Mouse (Mus musculus): ENCODE data around the gene Adgra1. TPM values are rescaled to one million over a fixed set of nuclear protein-coding genes. Genes with fewer than 3 reads are reported as not detected.

The Adgra1 gene
- polyA plus RNA-seq, 1 experiment = not detected

DNA sequence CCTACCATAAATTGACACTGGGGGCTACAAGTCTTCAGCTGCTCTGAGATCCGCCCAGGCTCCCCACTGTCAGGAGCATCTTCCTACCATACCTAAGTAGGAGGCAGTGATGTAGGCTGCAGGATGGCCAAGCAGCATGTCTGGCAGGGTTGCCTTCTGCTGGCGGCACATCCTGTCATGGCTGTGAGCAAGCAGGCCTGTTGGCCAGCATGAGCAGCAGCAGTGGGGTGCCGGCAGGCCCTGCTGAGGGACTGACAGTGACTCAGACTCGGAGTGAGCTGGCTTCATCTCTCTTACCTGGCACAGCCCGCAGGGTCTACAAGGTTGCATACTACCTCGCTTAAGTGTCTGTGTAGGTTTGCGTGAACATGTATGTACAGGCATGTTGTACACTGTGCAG lies 65.5 kb downstream of the Adgra1 start:
- Histone ChIP-seq H3K36me3 (replicated peaks; ENCODE audit: low read length) (no peaks in the 10 kb centered on the region), H3K27me3 (replicated peaks) (peaks cover 91% of the 10 kb centered on the region), H3K4me1 (no peaks in the 10 kb centered on the region; the same call in 1 of the 2 replicates), H3K9me3 (no peaks in the 10 kb centered on the region; the same call in 1 of the 2 replicates), H3K4me3 (replicated peaks) (peak overlapping the region; percentile 33)
- no peak for TF ChIP-seq FLI1 (IDR thresholded peaks at IDR 0.05; ENCODE audit: low read length)
- no peak for TF ChIP-seq GATA1 (IDR thresholded peaks at IDR 0.05; ENCODE audit: borderline replicate concordance, low read length)

- Histone ChIP-seq H3K36me3 (replicated peaks; ENCODE audit: low read length) (no peaks in the 10 kb centered on the region), H3K4me3 (replicated peaks) (no peak overlapping the region), H3K27me3 (replicated peaks) (peaks cover 89% of the 10 kb centered on the region), H3K4me1 (peaks cover 5% of the 10 kb centered on the region), H3K9me3 (no peaks in the 10 kb centered on the region; the same call in 1 of the 2 replicates)
- TF ChIP-seq GATA1 (IDR thresholded peaks at IDR 0.05; ENCODE audit: borderline replicate concordance, low read length) = no peak
- TF ChIP-seq FLI1 (IDR thresholded peaks at IDR 0.05; ENCODE audit: low read length) = no peak
Observed at GRCm38 (mm10) chr7:139900456-139900855, 66.5 kb downstream of the Adgra1 start.

GRCm38 (mm10) chr7:139900896-139901295 lies 66.9 kb downstream of the Adgra1 start:
- Histone ChIP-seq H3K9me3 (no peaks in the 10 kb centered on the region; the same call in 1 of the 2 replicates), H3K27me3 (replicated peaks) (peaks cover 88% of the 10 kb centered on the region), H3K4me3 (replicated peaks) (no peak overlapping the region), H3K4me1 (peaks cover 10% of the 10 kb centered on the region), H3K36me3 (replicated peaks; ENCODE audit: low read length) (no peaks in the 10 kb centered on the region)
- TF ChIP-seq GATA1 (IDR thresholded peaks at IDR 0.05; ENCODE audit: borderline replicate concordance, low read length) (no peak), FLI1 (IDR thresholded peaks at IDR 0.05; ENCODE audit: low read length) (no peak)

DNA sequence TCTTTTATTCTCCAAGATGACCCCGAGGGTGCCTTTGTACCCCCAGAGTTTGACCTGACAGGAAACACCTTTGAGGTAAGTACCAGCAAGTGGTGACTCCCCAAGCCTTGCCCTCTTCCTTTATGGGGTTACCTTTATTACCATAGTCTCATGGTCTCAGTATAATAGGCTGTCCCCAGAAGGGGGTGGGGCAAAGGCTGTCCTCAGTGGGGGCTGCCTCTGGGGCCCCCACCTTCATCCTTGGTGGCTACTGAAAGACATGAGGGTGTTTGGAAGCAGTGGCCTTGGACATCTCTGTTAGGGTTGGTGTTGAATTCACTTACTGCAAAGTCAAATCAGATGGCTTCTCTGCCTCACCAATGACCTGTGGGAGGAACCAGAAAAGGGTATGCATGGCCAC lies 68.0 kb downstream of the Adgra1 start:
- H3K9me3 ChIP-seq = no peaks in the 10 kb centered on the region; the same call in 1 of the 2 replicates
- peaks cover 18% of the 10 kb centered on the region for H3K4me1 ChIP-seq
- no peaks in the 10 kb centered on the region for H3K36me3 ChIP-seq (replicated peaks; ENCODE audit: low read length)
- H3K4me3 ChIP-seq (replicated peaks) = no peak overlapping the region
- H3K27me3 ChIP-seq (replicated peaks) = peaks cover 87% of the 10 kb centered on the region
- TF ChIP-seq FLI1 (IDR thresholded peaks at IDR 0.05; ENCODE audit: low read length) (no peak), GATA1 (IDR thresholded peaks at IDR 0.05; ENCODE audit: borderline replicate concordance, low read length) (no peak)

DNA sequence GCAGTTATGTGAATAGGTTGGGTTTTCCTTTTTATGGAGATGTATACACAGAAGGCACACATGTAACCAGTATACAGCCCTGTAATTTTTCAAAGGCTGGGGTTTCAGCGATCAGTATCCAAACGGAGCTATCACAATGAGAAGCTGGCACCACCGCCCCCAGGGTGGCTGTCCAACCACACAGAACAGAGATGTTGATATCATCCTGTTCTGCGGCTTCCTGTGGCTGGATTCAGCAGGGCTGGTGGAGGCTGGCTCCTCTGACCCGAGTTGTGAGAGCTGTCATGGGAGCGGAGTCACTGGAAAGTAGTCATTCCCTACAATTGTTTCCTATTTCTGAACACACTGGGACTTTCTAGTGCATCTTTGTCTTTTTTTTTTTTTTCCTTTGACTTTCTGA lies 71.3 kb downstream of the Adgra1 start:
- H3K27me3 ChIP-seq (replicated peaks) = peaks cover 82% of the 10 kb centered on the region

GRCm38 (mm10) chr7:139905661-139906060 lies 71.7 kb downstream of the Adgra1 start:
- H3K4me3 ChIP-seq (replicated peaks) = peak overlapping the region; percentile 80
- H3K9me3 ChIP-seq = no peaks in the 10 kb centered on the region
- H3K27me3 ChIP-seq (replicated peaks) = peaks cover 82% of the 10 kb centered on the region
- no peaks in the 10 kb centered on the region for H3K36me3 ChIP-seq (replicated peaks; ENCODE audit: low read length)
- H3K4me1 ChIP-seq = peaks cover 18% of the 10 kb centered on the region
- no peak for TF ChIP-seq FLI1 (IDR thresholded peaks at IDR 0.05; ENCODE audit: low read length)
- no peak for TF ChIP-seq GATA1 (IDR thresholded peaks at IDR 0.05; ENCODE audit: borderline replicate concordance, low read length)

More for the DNA sequence above, 71.3 kb downstream of the Adgra1 start:
- H3K9me3 ChIP-seq = no peaks in the 10 kb centered on the region
- peaks cover 18% of the 10 kb centered on the region for H3K4me1 ChIP-seq
- no peak for TF ChIP-seq GATA1 (IDR thresholded peaks at IDR 0.05; ENCODE audit: borderline replicate concordance, low read length)
- no peak for TF ChIP-seq FLI1 (IDR thresholded peaks at IDR 0.05; ENCODE audit: low read length)
- no peaks in the 10 kb centered on the region for H3K36me3 ChIP-seq (replicated peaks; ENCODE audit: low read length)
- H3K4me3 ChIP-seq (replicated peaks) = peak overlapping the region; percentile 29

GRCm38 (mm10) chr7:139908176-139908575 lies 74.2 kb downstream of the Adgra1 start:
- H3K4me1 ChIP-seq = peaks cover 18% of the 10 kb centered on the region
- no peaks in the 10 kb centered on the region for H3K9me3 ChIP-seq
- H3K4me3 ChIP-seq (replicated peaks) = no peak overlapping the region
- no peak for TF ChIP-seq GATA1 (IDR thresholded peaks at IDR 0.05; ENCODE audit: borderline replicate concordance, low read length)
- no peak for TF ChIP-seq FLI1 (IDR thresholded peaks at IDR 0.05; ENCODE audit: low read length)
- H3K36me3 ChIP-seq (replicated peaks; ENCODE audit: low read length) = no peaks in the 10 kb centered on the region
- peaks cover 83% of the 10 kb centered on the region for H3K27me3 ChIP-seq (replicated peaks)

GRCm38 (mm10) chr7:139909469-139909868 lies 75.5 kb downstream of the Adgra1 start:
- Histone ChIP-seq H3K9me3 (no peaks in the 10 kb centered on the region), H3K4me1 (peaks cover 24% of the 10 kb centered on the region), H3K36me3 (replicated peaks; ENCODE audit: low read length) (no peaks in the 10 kb centered on the region), H3K27me3 (replicated peaks) (peaks cover 86% of the 10 kb centered on the region), H3K4me3 (replicated peaks) (no peak overlapping the region)
- no peak for TF ChIP-seq GATA1 (IDR thresholded peaks at IDR 0.05; ENCODE audit: borderline replicate concordance, low read length)
- TF ChIP-seq FLI1 (IDR thresholded peaks at IDR 0.05; ENCODE audit: low read length) = no peak

GRCm38 (mm10) chr7:139910204-139910835 lies 76.3 kb downstream of the Adgra1 start:
- TF ChIP-seq GATA1 (IDR thresholded peaks at IDR 0.05; ENCODE audit: borderline replicate concordance, low read length) = no peak
- no peak for TF ChIP-seq FLI1 (IDR thresholded peaks at IDR 0.05; ENCODE audit: low read length)
- Histone ChIP-seq H3K9me3 (no peaks in the 10 kb centered on the region), H3K4me3 (replicated peaks) (no peak overlapping the region), H3K27me3 (replicated peaks) (peaks cover 88% of the 10 kb centered on the region), H3K4me1 (peaks cover 24% of the 10 kb centered on the region), H3K36me3 (replicated peaks; ENCODE audit: low read length) (no peaks in the 10 kb centered on the region)

DNA sequence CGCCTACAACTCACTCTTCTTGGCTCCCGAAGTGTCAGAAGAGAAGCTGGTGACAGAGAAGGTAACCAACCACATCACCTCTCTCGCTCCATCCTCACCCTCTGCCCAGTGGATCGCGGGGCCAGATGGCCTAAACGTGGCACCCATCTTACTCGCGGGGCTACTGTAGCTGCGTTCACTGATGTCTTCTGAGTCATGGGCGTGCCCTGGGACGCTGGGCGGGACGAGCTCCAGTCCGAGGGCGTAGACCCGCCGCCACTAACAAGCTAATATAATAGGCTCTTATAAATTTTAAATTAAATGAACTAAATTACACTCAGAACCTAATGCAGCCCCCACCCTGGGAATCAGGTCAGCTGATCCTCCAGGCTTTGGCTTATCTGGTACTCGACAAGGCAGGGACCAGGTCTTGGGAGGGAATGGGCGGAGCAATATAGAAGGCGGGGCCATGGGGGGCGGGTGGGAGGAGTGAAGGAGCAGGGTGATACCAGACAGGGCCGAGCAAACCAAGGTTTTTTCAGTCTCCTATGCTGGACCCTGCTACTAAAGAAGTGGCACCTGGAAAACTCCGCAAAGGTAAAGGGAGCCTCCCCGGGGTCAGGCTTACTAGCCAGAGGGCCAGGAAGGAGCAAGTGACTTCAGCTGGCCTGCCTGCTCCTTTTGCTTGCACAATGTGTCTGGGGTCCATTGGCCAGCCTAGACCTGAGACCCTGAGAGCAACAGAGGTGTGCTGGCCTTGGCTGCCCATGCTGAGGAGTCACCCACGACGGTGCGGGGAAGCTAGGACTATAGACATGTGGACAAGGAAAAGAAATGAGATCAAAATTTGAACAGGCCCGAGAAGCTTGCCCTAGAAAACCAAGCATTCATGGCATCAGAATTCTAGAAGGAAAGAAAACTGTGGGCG lies 80.4 kb downstream of the Adgra1 start:
- peaks cover 89% of the 10 kb centered on the region for H3K27me3 ChIP-seq (replicated peaks)
- no peak for TF ChIP-seq FLI1 (IDR thresholded peaks at IDR 0.05; ENCODE audit: low read length)
- no peak for TF ChIP-seq GATA1 (IDR thresholded peaks at IDR 0.05; ENCODE audit: borderline replicate concordance, low read length)
- H3K9me3 ChIP-seq = no peaks in the 10 kb centered on the region
- peak overlapping the region; percentile 69 for H3K4me3 ChIP-seq (replicated peaks)
- H3K4me1 ChIP-seq = peaks cover 14% of the 10 kb centered on the region
- H3K36me3 ChIP-seq (replicated peaks; ENCODE audit: low read length) = no peaks in the 10 kb centered on the region

All from megakaryocyte, embryonic 14.5 days (primary cell).